Comparison of ENCODE assay signal across 8 mouse cellular contexts in genomic region chr7:24112156-24112856, GRCm38 (mm10). TPM values are rescaled to one million over a fixed set of nuclear protein-coding genes. Genes with fewer than 3 reads are reported as not detected.
DNase-seq lines count a peak whose midpoint lies in the region; ATAC-seq and TF ChIP-seq lines count a peak whose summit lies in the region.

TSS of gene Zfp112 (plus strand) at chr7:24112314.

- peak; percentile 95 for ATAC-seq in liver, postnatal 0 days
- ATAC-seq in inflammation-experienced regulatory T-cells, adult 6 months: no peak

- intact Hi-C loops in heart, postnatal 36 days (cut with DNase I): loop anchor here (1.0 to 5.0 kb wide), 3 partner anchors 22 to 155 kb away; partner anchors contain the start of gene Zfp235

- no peak for TF ChIP-seq CTCF in layer of hippocampus, adult 2 months (conservative IDR thresholded peaks at IDR 0.05)
- TF ChIP-seq CTCF in liver, postnatal 0 days (IDR thresholded peaks at IDR 0.05; ENCODE audit: low read depth): no peak

- WGBS in liver, postnatal 0 days (ENCODE audit: insufficient replicate concordance): 5% methylated on average over 23 of the region's 23 CpGs

- peaks cover 6% of the 10 kb centered on the region; the same call in 1 of the 2 replicates for H3K36me3 ChIP-seq in liver, postnatal 0 days (replicated peaks; ENCODE audit: insufficient read depth, low read length)

- H3K4me2 ChIP-seq in liver, postnatal 0 days (ENCODE audit: low read depth, low read length): peak within 1 kb of the TSS; percentile 79

- peak; percentile 41; the same call in 1 of the 2 replicates for TF ChIP-seq EP300 in liver, postnatal 0 days (IDR thresholded peaks at IDR 0.05; ENCODE audit: low read depth)

- H3K9me3 ChIP-seq in liver, postnatal 0 days (ENCODE audit: low read length): peaks cover 17% of the 10 kb centered on the region

- H3K27me3 ChIP-seq in liver, postnatal 0 days (ENCODE audit: insufficient read depth, low read length): no peaks in the 10 kb centered on the region

- peak within 1 kb of the TSS; percentile 89 for H3K27ac ChIP-seq in layer of hippocampus, adult 2 months
- peak within 1 kb of the TSS; percentile 87 for H3K27ac ChIP-seq in liver, postnatal 0 days (ENCODE audit: low read depth)

- peak; percentile 87 for DNase-seq in MN1 (ENCODE audit: low spot score)
- peak; percentile 83 for DNase-seq in cerebellum, adult 8-10 months
- peak; percentile 76 for DNase-seq in forelimb bud, embryonic 11.5 days (ENCODE audit: low read depth, low spot score)
- peak; percentile 73 to 77 for DNase-seq in heart, postnatal 36 days
- DNase-seq in layer of hippocampus, adult 2 months (ENCODE audit: low spot score in 2 of 2): peak; percentile 80 to 90
- DNase-seq in liver, postnatal 0 days: peak; percentile 81
- peak; percentile 79 for DNase-seq in ovary, adult 18-20 months (ENCODE audit: low spot score)

- H3K4me1 ChIP-seq in liver, postnatal 0 days (ENCODE audit: insufficient read depth): peaks cover 4% of the 10 kb centered on the region; the same call in 1 of the 2 replicates

- H3K4me3 ChIP-seq in layer of hippocampus, adult 2 months: peak within 1 kb of the TSS; percentile 84
- peak within 1 kb of the TSS; percentile 56 for H3K4me3 ChIP-seq in liver, postnatal 0 days (ENCODE audit: low read depth, low read length)

- peak within 1 kb of the TSS; percentile 76 for H3K9ac ChIP-seq in liver, postnatal 0 days (replicated peaks)

RNA-seq across cellular contexts. Expression of gene Zfp112, which starts in this region (rescaled TPM):
- 1 to 10 TPM; 2.8 to 3.7 TPM for total RNA-seq in heart, postnatal 36 days (2021)
- 10 to 100 TPM; 10.4 to 13.9 TPM for total RNA-seq in layer of hippocampus, adult 2 months (2021)
- polyA plus RNA-seq in liver, postnatal 0 days (2015; fragmentation: Nextera tagmentation; extraction: Ambion mirVana): 0.76 and 0.86 TPM in 2 replicates
- polyA plus RNA-seq in inflammation-experienced regulatory T-cells, adult 6 months (2017; shearing (Covaris generic)): 1 to 10 TPM in 1 of 3 experiments, under 1 TPM in 2; 0.44 to 1.1 (median 0.58) TPM

Comparison
In these comparisons a context has a peak if more than half of its experiments do, and no peak if none do; other contexts are left out.
1. Peak in DNase-seq, ATAC-seq, H3K4me3 ChIP-seq, H3K27ac ChIP-seq, H3K9ac ChIP-seq and H3K4me2 ChIP-seq in liver, postnatal 0 days; RNA of the gene not detected or under 1 TPM.